Mouse (Mus musculus) neural tube, embryonic 10.5 days (tissue): Measurements from ENCODE around the gene Dazl.
"Not testable (repeated sequence)": the region's sequence is repeated elsewhere in the genome, so short reads cannot be mapped to it uniquely, and the experiment has no call there.

Experiments
- DNase-seq: peaks from one replicate; pipeline ENCODE4 v3.0.0-alpha.2; 2017; ENCODE audit warnings: low spot score; ENCODE audit errors: extremely low spot score

The Dazl gene

DNA sequence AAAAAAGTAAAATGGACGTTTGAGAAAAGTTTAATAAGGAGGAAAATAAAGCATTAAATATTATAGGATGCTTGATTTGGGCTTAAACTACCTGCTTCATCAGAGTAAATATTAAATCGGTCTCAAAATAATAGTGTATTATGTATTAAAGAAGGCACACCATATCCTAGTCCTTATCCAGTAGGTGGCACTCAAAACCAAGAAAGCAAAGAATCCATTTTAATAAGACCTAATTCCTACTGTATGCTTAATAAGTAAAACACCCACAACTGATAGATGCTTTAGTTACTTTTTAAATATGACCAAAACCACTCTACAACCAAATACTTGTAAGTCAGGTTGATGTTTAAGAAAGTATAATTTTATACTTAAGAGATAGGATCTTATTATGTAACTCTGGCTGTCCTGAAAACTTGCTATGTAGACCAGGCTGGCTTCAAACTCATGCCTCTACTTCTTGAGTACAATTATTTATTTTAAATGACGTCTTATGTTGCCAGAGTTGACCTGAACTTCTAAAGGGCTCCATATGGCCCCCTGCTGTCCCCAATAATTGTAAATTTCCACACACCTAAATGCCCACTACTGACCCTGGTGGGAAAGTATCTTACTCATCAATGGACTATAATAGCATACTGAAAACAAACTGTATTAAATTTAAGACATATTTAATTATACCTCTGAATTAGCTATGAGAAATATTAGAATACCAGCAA, 1.8 kb downstream of the Dazl start:
- no peak for DNase-seq

- no peak for DNase-seq
Observed at GRCm38 (mm10) chr17:50284845-50285244, 8.6 kb downstream of the Dazl start.

GRCm38 (mm10) chr17:50261615-50262014, 31.8 kb downstream of the Dazl start:
- not testable (repeated sequence) for DNase-seq

DNA sequence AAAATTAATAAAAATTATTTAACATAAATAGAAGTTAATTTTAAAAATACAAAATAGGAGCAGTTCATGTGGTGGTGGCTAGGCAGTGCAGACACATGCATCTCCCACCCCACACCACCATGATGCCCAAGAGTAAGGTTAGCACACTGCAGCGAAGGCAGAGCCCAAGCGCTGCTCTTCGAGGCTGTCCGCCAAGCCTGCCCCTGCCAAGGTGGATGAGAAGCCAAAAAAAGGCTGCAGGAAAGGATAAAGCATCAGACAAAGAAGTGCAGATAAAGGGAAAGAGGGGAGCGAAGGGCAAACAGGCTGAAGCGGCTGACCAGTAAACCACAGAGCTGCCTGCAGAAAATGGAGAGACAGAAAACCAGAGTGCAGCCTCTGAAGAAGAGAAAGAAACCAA, 32.6 kb downstream of the Dazl start:
- no peak for DNase-seq

- no peak for DNase-seq
Observed at GRCm38 (mm10) chr17:50246605-50247004, 46.8 kb downstream of the Dazl start.

DNA sequence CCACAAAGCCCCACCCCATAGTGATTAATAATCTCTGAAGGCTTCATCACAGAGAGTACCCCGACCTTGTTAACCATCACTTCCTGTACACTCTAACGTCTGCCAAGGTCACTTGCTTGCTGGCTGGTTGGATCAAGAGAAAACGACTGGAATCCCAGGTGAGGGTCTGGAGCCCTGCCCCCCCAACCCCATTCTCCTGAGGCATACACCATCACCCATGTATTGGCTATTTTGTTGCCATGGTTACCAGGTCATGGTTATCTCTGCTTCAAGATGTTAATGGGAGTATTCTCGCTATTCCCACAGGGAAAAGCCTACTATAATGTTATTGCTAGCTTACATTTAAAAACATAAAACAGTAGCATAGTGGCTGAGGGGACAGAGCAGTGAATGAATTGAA, 48.8 kb downstream of the Dazl start:
- no peak for DNase-seq

DNA sequence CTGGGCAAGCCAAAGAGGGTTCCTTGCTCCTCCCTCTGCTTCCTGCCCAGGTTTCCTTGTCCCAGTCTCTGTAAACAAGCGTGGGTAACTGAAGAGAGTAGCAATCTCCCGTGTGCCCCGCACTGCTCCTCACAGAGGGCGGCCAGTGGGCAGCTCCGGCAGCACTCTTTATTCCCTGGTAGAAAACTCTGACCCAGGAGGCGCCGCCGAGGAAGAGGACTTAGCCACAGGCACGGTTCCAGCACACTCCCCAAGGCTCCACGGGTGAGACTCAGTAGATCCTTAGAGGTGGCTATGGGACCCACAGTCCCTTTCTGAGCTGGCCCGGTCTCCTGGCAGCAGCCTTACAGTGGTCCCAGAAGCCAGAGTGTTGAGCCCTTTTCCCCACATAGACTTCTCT, 50.1 kb downstream of the Dazl start:
- no peak for DNase-seq

- DNase-seq: no peak
Observed at GRCm38 (mm10) chr17:50237818-50238610, 55.4 kb downstream of the Dazl start.

- peak; percentile 86 for DNase-seq
Observed at GRCm38 (mm10) chr17:50237436-50237709, 56.1 kb downstream of the Dazl start.

DNA sequence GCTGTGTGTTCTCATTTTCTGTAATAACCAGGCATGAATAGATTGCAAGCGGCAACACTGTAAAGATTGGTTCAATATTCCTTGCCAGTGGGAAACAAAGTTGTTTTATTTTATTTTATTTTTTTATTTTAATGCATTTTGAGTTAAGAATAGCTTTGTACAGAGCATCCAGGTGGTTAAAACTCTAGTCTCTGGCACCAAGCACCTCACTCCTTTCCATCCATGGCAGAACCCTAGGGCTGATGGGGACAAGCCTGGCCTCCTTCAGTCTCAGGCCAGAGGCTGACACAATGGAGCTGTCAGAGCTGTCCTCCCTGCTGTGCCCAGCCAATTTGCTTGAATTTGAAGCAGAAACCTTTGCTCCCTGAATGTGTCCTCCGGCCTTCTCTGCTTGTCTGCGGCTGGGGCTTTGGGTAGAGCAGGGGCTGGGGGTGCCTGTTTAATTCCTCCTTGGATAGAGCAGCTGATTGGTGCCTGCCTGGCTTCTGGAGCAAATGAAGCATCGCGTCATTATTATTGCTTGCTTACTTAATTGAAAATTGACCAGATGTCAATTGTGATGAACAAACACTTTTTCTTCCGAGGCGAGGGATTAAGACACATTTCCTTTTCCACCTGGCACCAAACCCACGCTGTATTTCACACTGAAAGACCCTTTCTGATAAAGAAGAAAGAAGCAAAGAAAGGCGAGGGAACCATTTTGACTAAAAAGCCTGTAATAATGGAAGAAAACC, 56.6 kb downstream of the Dazl start:
- DNase-seq: peak; percentile 51

DNA sequence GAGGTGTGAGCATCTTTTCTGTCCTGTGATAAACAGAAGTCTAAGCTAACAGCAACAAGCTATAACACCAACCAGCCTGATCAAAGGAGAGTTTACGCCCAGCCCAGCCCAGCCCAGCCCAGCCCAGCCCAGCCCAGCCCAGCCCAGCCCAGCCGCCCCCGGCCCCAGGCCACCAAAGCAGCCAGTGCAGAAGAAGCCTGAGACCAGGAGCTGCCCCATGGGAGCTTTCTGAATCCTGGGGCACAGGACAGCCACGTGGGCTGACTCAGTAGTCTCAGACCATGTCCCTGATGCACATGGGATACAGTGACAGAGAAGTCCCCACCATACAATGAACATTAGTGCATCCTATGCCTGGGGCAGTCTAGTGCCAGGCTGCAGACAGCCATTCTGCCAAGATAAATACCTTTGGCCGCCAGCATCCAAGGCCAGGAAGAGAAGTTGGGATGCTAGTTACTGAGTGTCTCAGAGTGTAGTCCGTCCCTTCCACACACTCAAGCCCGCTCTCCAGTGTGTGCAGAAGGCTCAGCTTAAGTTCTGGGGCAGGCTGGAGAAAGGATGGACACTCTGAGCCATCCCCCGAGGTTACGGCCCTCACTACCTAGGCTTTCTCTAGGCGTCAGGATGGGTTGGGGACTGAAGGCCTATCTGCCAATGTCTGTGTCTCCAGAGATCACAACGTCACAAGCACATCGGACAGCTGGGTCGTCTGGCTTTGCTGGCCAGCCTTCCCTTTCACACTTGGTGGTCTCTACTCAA, 57.3 kb downstream of the Dazl start:
- peak; percentile 21 for DNase-seq

DNA sequence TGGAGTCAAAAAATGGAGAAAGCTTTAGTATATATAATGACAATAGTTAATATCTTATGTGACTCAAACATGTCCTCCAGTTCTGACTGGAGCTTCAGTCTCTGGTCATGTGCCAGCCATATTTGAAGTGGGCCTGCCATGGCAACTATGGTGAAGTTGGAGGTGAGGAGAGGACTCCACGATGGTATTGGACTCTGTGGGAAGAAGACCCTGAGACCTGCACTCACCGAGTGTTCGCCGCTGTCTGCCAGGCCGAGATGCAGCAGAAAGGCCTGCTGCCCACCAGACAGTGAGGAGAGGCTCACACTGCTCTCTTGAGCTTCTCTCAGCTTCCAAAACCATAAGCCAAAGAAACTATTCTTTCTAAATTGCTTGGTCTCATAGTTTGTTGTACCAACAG, 59.5 kb downstream of the Dazl start:
- DNase-seq: no peak

GRCm38 (mm10) chr17:50232821-50233220, 60.6 kb downstream of the Dazl start:
- no peak for DNase-seq

DNA sequence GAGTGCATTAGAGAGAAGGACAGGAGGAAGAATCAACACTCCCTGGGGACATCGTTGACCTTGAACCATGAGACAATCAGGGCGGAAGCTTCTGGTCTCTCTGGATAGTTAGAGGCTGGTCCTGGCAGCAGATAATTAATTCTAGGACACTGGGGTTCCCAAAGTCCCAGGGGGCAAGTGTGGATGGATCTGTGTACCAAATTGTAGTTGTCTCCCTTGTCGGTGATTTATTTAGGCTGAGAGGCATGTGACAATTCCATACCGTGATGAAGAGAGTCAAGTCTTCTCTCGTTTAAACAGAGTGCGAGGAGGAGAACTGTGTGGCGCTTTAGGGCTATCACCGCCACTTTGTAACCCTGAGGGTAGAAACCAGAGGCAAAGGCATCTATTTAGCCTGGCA, 62.2 kb downstream of the Dazl start:
- DNase-seq: no peak

DNA sequence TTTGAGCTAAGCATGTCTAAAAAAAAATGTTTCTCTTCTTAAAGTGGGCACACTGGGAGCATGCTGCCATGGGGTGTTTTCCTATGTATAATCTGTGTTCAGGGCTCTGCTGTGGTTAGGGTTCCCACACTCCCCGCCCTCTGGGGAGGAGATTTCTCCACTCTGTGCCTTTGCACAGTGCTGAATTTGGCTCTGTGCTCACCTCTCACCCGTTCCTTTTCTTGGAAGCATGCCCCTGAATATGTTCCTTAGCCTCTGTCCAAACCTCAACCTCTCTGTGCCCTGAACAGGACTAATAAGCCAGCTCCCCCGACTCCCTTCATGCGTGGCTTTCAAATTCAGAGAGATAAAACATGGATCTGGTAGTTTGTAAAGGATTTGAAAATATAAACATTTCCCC, 63.9 kb downstream of the Dazl start:
- no peak for DNase-seq
